Mouse (Mus musculus) G1E (cell line): ENCODE results near the gene Clec12b.

Experiments
- CTCF ChIP-seq: IDR thresholded peaks from 2 replicates; pipeline ENCODE4 v1.5.1; 2012; ENCODE audit warnings: low read depth, low read length, inconsistent platforms, mixed read lengths
- GATA2 ChIP-seq: IDR thresholded peaks from 2 replicates; pipeline ENCODE4 v1.6.1; 2012; ENCODE audit warnings: low read depth, low read length, inconsistent platforms, borderline replicate concordance
- TAL1 ChIP-seq: conservative IDR thresholded peaks from 2 replicates; pipeline ENCODE4 v1.6.1; 2012; ENCODE audit warnings: low read depth, low read length, inconsistent platforms, mixed read lengths

DNA sequence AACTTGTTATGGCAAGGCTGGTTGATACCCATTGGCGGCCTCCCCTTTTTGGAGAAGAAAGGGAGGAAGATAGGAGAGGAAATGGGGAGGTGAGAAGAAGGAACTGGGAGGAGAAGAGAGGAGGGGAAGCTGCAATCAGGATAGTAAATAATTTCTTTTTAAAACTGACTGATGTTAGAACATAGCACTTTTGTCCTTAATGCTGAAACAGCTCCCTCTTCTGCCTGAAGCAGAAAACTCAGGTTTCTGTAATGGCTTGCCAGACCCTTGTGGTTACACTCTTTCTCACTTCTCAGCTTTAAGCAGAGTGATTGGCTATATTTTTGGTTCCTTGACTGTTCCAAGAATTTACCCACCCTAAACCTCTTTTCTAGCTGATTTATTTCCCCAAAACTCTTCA is 59.7 kb downstream of the Clec12b start:
- TF ChIP-seq CTCF (no peak), GATA2 (no peak), TAL1 (no peak)
